Mouse (Mus musculus): ENCODE results near the gene Olfr976.

DNA sequence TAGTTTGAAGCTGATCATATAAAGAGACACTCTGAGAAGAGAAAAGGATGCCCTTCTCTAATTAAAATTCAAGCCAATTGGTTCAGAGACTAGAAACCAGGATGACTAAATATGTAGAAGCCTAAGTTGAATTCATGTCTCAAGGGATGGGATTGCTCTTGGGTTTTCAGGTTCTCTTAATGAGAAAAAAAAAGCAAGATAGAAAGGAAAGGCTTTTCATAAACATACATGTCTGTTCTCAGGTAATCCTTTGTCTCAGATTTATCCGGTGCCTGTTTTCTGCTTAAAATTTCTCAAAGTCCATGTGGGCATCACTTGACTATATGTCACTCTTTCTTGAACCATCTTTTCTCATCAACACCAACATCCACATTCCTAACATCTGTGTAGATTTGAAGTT is 42.4 kb upstream of the Olfr976 start, which contains the start of gene Olfr979:
- TF ChIP-seq CTCF (IDR thresholded peaks at IDR 0.05; ENCODE audit: low read depth, low read length) (no peak), POLR2A (IDR thresholded peaks at IDR 0.05; ENCODE audit: borderline replicate concordance, low read depth, low read length) (no peak)
